Mouse (Mus musculus): ENCODE results near the gene Pcp2. TPM values are rescaled to one million over a fixed set of nuclear protein-coding genes. Genes with fewer than 3 reads are reported as not detected.
"Not testable (repeated sequence)": the region's sequence is repeated elsewhere in the genome, so short reads cannot be mapped to it uniquely, and the experiment has no call there.

Pcp2 gene
- polyA plus RNA-seq, 1 experiment from 2014 or later = 4.5 TPM

DNA sequence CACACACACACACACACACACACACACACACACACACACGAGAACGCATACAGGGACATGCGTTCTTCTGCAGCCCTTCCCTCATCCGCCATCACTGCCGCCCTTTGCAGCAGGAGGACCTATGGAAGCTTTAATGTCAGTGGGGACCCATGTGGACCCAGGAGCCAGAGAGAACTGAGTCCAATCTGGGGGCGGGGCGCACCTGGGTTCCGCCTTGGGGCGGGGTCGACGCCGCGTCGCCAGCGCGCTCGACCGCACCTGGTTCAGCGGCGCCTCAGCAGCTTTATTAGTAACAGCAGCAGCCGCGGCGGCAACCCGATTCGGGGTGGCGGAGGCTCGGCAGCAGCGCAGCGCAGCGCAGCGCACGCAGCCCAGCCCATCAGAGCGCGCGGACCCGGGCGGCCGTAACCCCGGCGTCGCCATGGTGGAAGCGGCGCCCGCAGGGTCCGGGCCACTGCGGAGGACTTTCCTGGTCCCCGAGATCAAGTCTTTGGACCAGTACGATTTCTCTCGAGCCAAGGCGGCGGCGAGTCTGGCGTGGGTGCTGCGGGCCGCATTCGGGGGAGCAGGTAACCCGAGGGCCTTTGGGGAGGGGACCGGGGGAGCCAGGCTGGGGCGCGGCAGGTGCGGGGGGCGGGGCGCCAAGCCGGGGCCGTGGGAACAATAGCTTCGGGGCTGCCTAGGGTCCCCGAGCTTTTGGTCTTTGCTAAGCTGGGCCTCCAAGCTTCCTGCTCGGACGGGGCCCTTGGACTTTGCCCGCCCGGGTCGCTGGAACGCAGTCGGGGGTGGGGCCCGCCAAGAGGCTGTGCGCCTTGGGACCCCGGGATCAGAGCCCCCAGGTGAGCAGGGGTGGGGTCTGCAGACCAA is 37.7 kb downstream of the Pcp2 start:
- ATAC-seq (ENCODE audit: insufficient number of reproducible peaks, low FRiP score, low TSS enrichment, low read depth) (peak; percentile 83), DNase-seq (ENCODE audit: low spot score) (peak; percentile 81)
- peak overlapping the region; percentile 74 for H3K4me3 ChIP-seq (ENCODE audit: low read depth, low read length)
- H3K9ac ChIP-seq (ENCODE audit: low read length) = peak overlapping the region; percentile 67
- WGBS = under 1% methylated on average over 65 of the region's 77 CpGs
- H3K4me1 ChIP-seq (ENCODE audit: control insufficient read depth, insufficient read depth, low read length) = peaks cover 2% of the 10 kb centered on the region; the same call in 1 of the 2 replicates
- 0 out of 2 replicates have a peak overlapping the region, but pooled peaks have one; percentile 21 for H3K27ac ChIP-seq (replicated peaks; ENCODE audit: low read depth, low read length)
- H3K27me3 ChIP-seq (ENCODE audit: control insufficient read depth, insufficient read depth, low read length) = no peaks in the 10 kb centered on the region; the same call in 1 of the 2 replicates
- no peaks in the 10 kb centered on the region for H3K9me3 ChIP-seq (ENCODE audit: control insufficient read depth, low read length)
- H3K36me3 ChIP-seq (ENCODE audit: control insufficient read depth, insufficient read depth, low read length) = no peaks in the 10 kb centered on the region
- peak overlapping the region; percentile 95 for H3K4me2 ChIP-seq (ENCODE audit: low read depth, severe bottlenecking)

DNA sequence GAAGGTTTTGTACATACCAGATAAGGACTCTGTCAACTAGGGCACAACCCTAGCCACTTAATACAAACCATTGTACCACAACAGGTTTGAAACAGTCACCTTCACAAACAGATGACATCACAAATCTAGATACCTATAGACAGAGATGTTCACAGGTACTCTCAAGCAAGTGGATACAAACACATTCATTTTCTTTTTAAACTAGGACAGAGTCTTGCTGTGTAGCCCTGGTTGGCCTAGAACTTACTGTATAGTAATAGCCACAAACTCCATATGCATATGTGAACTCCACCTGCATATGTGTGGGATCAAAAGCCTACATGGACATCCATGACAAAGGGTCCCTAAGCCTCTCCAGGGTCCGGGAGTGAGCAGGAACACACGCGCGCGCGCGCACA is 38.4 kb downstream of the Pcp2 start, which contains the start of gene Camsap3:
TSS of gene Camsap3 (plus strand) at position 301 of the 398 bp plus-strand sequence.
- peaks cover 2% of the 10 kb centered on the region; the same call in 1 of the 2 replicates for H3K4me1 ChIP-seq (ENCODE audit: control insufficient read depth, insufficient read depth, low read length)
- WGBS = 9% methylated on average over 7 of the region's 7 CpGs
- H3K4me2 ChIP-seq (ENCODE audit: low read depth, severe bottlenecking) = peak within 1 kb of the TSS; percentile 95
- 0 out of 2 replicates have a peak within 1 kb of the TSS, but pooled peaks have one; percentile 21 for H3K27ac ChIP-seq (replicated peaks; ENCODE audit: low read depth, low read length)
- H3K9ac ChIP-seq (ENCODE audit: low read length) = peak within 1 kb of the TSS; percentile 67
- no peak for ATAC-seq (ENCODE audit: insufficient number of reproducible peaks, low FRiP score, low TSS enrichment, low read depth)
- H3K4me3 ChIP-seq (ENCODE audit: low read depth, low read length) = peak within 1 kb of the TSS; percentile 74
- no peak for DNase-seq (ENCODE audit: low spot score)
- no peaks in the 10 kb centered on the region for H3K36me3 ChIP-seq (ENCODE audit: control insufficient read depth, insufficient read depth, low read length)
- no peaks in the 10 kb centered on the region; the same call in 1 of the 2 replicates for H3K27me3 ChIP-seq (ENCODE audit: control insufficient read depth, insufficient read depth, low read length)
- no peaks in the 10 kb centered on the region for H3K9me3 ChIP-seq (ENCODE audit: control insufficient read depth, low read length)

DNA sequence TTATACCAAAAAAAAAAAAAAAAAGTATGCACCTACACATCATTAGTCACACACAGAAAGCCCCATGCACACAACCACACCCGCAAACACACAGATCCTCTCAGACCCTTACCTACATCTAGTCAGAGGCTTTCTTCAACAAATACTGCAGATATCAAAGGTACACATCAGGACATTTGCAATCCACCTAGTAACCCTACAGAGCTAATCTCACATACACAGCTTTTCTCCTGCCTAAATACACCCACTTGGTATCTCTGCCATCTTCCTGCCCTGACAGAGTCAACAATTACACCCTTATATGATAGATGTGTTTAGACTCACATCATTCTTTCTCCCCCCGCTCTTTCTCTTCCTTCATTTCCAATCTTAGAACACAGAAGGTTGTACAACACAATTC is 38.9 kb downstream of the Pcp2 start:
- DNase-seq (ENCODE audit: low spot score) (no peak), ATAC-seq (ENCODE audit: insufficient number of reproducible peaks, low FRiP score, low TSS enrichment, low read depth) (no peak)
- Histone ChIP-seq H3K4me3 (ENCODE audit: low read depth, low read length) (no peak overlapping the region), H3K36me3 (ENCODE audit: control insufficient read depth, insufficient read depth, low read length) (no peaks in the 10 kb centered on the region), H3K27ac (replicated peaks; ENCODE audit: low read depth, low read length) (no peak overlapping the region), H3K27me3 (ENCODE audit: control insufficient read depth, insufficient read depth, low read length) (no peaks in the 10 kb centered on the region; the same call in 1 of the 2 replicates), H3K4me2 (ENCODE audit: low read depth, severe bottlenecking) (no peak overlapping the region), H3K9ac (ENCODE audit: low read length) (no peak overlapping the region), H3K4me1 (ENCODE audit: control insufficient read depth, insufficient read depth, low read length) (peaks cover 2% of the 10 kb centered on the region; the same call in 1 of the 2 replicates), H3K9me3 (ENCODE audit: control insufficient read depth, low read length) (no peaks in the 10 kb centered on the region)
- 91% methylated on average over 2 of the region's 2 CpGs for WGBS

DNA sequence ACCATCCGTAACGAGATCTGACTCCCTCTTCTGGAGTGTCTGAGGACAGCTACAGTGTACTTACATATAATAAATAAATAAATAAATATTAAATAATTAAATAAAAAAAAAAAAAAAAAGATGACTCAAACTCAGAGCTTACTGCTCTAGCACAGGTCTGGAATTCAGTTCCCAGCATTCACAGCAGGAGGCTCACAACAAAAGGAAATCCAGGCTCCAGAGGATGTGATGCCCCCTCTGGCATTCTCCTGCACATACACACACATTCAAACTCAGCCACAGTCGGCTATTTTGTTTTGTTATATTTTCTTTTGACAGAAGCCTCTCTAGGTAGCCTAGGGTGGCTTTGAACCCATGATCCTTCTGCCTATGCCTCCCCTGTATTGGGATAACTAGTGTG is 43.4 kb downstream of the Pcp2 start:
- not testable (repeated sequence) for H3K36me3 ChIP-seq (ENCODE audit: control insufficient read depth, insufficient read depth, low read length); ATAC-seq (ENCODE audit: insufficient number of reproducible peaks, low FRiP score, low TSS enrichment, low read depth); DNase-seq (ENCODE audit: low spot score); H3K9ac ChIP-seq (ENCODE audit: low read length); H3K4me2 ChIP-seq (ENCODE audit: low read depth, severe bottlenecking); H3K9me3 ChIP-seq (ENCODE audit: control insufficient read depth, low read length); H3K27me3 ChIP-seq (ENCODE audit: control insufficient read depth, insufficient read depth, low read length); H3K4me3 ChIP-seq (ENCODE audit: low read depth, low read length); H3K4me1 ChIP-seq (ENCODE audit: control insufficient read depth, insufficient read depth, low read length); H3K27ac ChIP-seq (replicated peaks; ENCODE audit: low read depth, low read length)
- WGBS = 88% methylated on average over 1 of the region's 3 CpGs

DNA sequence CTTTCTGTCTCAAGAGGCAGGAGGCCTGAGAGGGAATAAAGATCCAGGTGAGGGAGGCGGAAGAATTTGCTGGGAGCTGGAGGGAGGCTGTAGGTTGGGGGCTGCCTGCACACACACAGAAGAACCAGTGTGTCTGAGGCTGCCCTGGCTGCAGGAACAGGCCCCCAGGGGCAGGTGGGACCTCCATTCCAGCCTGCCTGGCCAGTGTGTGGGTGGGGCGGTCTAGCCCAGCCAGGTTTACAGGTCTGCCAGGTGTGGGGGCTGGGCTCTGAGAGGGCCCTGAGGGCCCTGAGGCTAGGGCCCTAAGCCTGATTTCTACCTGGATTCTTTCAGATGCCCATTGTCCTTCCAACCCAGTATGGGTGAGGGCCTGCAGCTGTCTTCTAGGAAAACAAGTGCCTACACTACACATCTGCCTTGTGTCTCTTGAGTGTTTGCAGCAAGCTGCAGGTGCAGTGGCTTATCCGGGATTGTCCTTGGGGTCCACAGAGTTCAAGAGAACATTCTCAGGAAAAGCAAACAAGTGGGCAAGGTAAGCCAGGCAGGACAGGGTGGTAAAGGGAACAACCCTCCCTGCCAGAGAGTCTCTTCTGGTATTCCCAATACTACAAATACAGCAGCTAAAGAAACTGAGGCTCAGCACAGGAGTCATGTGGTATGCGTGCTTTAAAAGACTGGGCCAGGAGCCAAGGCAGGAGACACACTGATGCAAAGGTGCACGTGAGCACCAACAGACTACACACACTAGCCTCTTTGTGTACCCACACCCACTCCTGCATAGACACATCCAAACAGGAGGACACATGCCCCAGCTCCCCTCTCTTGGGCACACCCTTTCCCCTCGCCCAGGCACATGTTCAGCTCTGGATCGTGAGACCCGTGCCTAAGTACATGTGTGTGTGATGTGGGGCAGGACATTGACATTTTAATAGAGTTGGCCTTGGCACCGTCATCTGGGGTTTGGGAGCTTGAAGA is 45.7 kb downstream of the Pcp2 start:
- no peak overlapping the region for H3K27ac ChIP-seq (replicated peaks; ENCODE audit: low read depth, low read length)
- no peaks in the 10 kb centered on the region for H3K27me3 ChIP-seq (ENCODE audit: control insufficient read depth, insufficient read depth, low read length)

DNA sequence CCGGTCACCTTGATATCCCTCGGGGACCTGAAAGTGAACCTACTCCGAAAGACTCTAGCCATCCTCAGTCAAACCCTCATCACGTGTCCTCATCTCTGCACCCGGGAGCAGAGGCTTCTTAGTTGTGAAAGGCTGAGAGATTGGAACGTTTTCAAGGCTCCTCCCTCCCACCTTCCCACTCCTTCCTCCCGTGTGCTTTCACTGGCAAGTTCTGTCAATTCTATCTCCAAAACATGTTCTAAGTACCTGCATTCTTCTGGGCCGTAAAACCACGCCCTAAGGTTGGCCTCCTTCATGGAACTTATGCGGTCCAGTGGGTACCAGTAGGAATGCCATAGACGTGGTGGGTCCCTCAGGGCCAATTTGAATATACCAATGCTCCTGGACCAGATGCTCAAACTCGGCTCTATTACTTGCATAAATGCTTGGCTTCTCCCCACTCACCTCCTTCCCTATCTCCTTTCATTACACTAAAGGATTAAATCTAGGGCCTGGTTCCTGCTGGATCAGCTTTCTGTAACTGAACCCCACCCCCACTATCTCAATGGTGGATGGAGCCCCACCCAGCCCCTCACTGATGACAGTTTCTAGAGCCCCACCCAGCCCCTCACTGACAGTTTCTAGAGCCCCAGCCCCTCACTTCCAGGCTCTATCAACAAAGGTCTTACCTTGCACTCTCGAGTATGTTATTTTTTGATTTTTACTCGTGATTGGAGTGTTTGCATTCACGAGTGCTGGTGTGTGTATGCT is 49.0 kb downstream of the Pcp2 start:
- H3K4me2 ChIP-seq (ENCODE audit: low read depth, severe bottlenecking) = no peak overlapping the region
- no peak for DNase-seq (ENCODE audit: low spot score)
- no peak overlapping the region for H3K27ac ChIP-seq (replicated peaks; ENCODE audit: low read depth, low read length)
- no peaks in the 10 kb centered on the region for H3K9me3 ChIP-seq (ENCODE audit: control insufficient read depth, low read length)
- no peak overlapping the region for H3K4me3 ChIP-seq (ENCODE audit: low read depth, low read length)
- no peaks in the 10 kb centered on the region for H3K4me1 ChIP-seq (ENCODE audit: control insufficient read depth, insufficient read depth, low read length)
- H3K9ac ChIP-seq (ENCODE audit: low read length) = no peak overlapping the region
- ATAC-seq (ENCODE audit: insufficient number of reproducible peaks, low FRiP score, low TSS enrichment, low read depth) = no peak
- no peaks in the 10 kb centered on the region for H3K36me3 ChIP-seq (ENCODE audit: control insufficient read depth, insufficient read depth, low read length)
- WGBS = 80% methylated on average over 15 of the region's 15 CpGs
- H3K27me3 ChIP-seq (ENCODE audit: control insufficient read depth, insufficient read depth, low read length) = no peaks in the 10 kb centered on the region

More for the DNA sequence above, 45.7 kb downstream of the Pcp2 start:
- Histone ChIP-seq H3K9ac (ENCODE audit: low read length) (no peak overlapping the region), H3K9me3 (ENCODE audit: control insufficient read depth, low read length) (no peaks in the 10 kb centered on the region), H3K4me3 (ENCODE audit: low read depth, low read length) (no peak overlapping the region), H3K36me3 (ENCODE audit: control insufficient read depth, insufficient read depth, low read length) (no peaks in the 10 kb centered on the region), H3K4me1 (ENCODE audit: control insufficient read depth, insufficient read depth, low read length) (no peaks in the 10 kb centered on the region), H3K4me2 (ENCODE audit: low read depth, severe bottlenecking) (no peak overlapping the region)
- ATAC-seq (ENCODE audit: insufficient number of reproducible peaks, low FRiP score, low TSS enrichment, low read depth) (no peak), DNase-seq (ENCODE audit: low spot score) (no peak)
- 81% methylated on average over 9 of the region's 9 CpGs for WGBS

DNA sequence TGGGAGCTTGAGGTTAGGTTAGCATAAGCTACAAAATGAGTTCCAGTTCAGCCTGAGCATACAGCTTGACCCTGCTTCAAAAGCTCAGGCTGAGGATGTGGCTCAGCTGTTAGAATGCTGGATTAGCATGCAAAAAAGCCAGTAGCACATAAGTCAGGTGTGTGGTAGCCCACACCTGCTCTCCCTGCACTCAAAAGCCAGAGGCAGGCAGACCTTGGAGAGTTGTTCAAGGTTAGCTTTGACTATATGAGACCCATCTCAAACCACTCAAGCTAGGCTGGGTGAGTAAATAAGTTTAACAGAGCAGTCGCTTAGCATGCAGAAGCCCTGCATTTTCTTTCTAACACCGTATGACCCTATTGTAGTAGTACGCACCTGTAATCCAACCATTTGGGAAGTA is 50.8 kb downstream of the Pcp2 start:
- H3K27me3 ChIP-seq (ENCODE audit: control insufficient read depth, insufficient read depth, low read length) = no peaks in the 10 kb centered on the region
- no peaks in the 10 kb centered on the region for H3K9me3 ChIP-seq (ENCODE audit: control insufficient read depth, low read length)
- no peak overlapping the region for H3K4me2 ChIP-seq (ENCODE audit: low read depth, severe bottlenecking)
- WGBS = 93% methylated on average over 3 of the region's 3 CpGs
- H3K36me3 ChIP-seq (ENCODE audit: control insufficient read depth, insufficient read depth, low read length) = no peaks in the 10 kb centered on the region
- no peak for ATAC-seq (ENCODE audit: insufficient number of reproducible peaks, low FRiP score, low TSS enrichment, low read depth)
- H3K27ac ChIP-seq (replicated peaks; ENCODE audit: low read depth, low read length) = no peak overlapping the region
- no peak overlapping the region for H3K9ac ChIP-seq (ENCODE audit: low read length)
- no peak overlapping the region for H3K4me3 ChIP-seq (ENCODE audit: low read depth, low read length)
- no peaks in the 10 kb centered on the region for H3K4me1 ChIP-seq (ENCODE audit: control insufficient read depth, insufficient read depth, low read length)
- DNase-seq (ENCODE audit: low spot score) = no peak

Measured in limb, embryonic 11.5 days (tissue).